Mouse (Mus musculus) stomach, postnatal 0 days (tissue): ENCODE results near the gene Rhd.

ENCODE experiments used
- CTCF ChIP-seq: IDR thresholded peaks from 2 replicates; pipeline ENCODE4 v1.5.1; 2016; ENCODE audit warnings: antibody characterized with exemption, low read depth, mild to moderate bottlenecking, moderate library complexity
- EP300 ChIP-seq: optimal IDR thresholded peaks from 2 replicates; pipeline ENCODE3; 2016; ENCODE audit warnings: antibody characterized with exemption

GRCm38 (mm10) chr4:134821061-134821460, 43.3 kb upstream of the Rhd start:
- no peak for TF ChIP-seq CTCF
- TF ChIP-seq EP300 = no peak
